Mouse (Mus musculus): ENCODE data around the gene Phc2.

Gene Phc2

DNA sequence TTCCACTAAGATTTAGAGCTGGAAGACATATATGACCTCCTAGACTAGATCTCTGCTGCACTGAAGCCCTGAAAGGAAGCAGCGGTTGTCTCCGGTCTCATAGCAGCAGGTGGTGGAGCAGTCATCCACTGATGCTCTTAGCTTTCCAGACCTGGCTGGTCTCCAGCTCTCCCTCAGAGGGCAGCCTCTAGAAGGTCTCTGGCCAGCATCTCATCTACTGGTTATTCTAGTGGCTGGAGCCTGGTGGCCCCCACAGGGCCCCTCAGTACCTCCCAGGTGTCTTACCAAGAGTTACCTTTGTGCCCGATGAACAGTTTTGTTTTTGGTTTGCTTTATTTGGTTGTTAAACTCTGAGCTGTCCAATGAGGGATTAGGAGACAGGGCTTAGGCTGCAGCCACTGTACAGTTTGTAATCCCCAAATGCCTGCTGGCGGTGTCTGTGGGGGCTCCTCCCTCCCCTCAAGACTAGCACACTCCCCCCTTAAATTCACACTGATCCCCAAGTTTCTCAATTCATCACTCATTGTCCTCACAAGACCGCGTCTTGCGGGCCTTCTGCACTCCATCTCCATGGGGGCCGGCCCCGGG, 66.7 kb downstream of the Phc2 start:
- no peak for DNase-seq (ENCODE audit: low spot score)

DNA sequence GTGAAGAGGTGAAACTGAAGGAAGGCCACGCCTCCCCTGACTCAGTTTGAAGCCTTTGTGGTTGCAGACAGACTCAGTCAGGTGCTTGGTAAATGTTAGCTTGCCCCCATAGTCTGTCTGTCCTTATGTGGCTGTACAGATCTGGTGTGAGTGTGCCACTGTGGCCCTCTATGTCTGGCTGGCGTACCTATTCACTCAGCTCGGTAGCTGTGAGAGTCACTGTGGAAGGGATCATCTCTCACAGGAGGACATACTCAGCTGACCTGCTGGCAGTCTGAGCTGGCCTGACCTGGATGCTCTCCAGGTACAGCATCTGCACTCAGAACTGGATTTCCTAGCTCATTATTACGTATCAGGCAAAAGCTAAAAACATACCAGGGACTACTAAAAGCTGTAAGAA, 67.3 kb downstream of the Phc2 start:
- DNase-seq (ENCODE audit: low spot score), result no peak

DNA sequence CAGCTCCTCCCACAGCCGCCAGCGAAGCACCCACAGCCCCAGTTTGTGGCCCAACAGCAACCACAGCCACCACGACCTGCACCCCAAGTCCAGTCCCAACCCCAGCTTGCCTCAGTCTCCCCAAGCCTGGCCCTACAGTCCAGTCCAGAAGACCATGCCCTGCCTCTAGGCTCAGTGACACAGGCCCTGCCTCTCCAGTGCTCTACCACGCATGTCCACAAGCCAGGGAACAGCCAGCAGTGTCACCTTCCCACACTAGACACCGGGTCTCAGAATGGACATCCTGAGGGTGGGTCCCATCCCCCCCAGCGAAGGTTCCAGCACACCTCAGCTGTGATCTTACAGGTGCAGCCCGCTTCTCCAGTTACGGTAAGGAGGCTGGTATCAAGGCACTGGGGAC, 68.4 kb downstream of the Phc2 start:
- DNase-seq (ENCODE audit: low spot score), result no peak

DNA sequence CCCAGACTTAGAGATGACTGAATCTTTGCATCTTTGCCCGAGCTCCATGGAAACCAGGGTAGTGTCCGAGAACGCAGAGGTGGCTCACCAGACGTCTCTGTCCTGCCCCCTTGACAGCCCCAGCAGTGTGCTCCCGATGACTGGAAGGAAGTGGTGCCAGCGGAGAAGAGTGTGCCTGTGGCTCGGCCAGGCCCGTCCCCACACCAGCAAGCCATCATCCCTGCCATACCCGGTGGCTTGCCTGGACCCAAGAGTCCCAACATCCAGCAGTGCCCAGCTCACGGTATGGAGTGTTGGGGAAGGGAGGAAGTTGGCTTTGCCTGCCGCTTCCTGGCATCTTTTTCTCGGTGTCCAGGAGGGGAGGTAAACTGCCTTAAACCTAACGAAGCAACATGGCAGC, 68.9 kb downstream of the Phc2 start:
- DNase-seq (ENCODE audit: low spot score), result no peak

DNA sequence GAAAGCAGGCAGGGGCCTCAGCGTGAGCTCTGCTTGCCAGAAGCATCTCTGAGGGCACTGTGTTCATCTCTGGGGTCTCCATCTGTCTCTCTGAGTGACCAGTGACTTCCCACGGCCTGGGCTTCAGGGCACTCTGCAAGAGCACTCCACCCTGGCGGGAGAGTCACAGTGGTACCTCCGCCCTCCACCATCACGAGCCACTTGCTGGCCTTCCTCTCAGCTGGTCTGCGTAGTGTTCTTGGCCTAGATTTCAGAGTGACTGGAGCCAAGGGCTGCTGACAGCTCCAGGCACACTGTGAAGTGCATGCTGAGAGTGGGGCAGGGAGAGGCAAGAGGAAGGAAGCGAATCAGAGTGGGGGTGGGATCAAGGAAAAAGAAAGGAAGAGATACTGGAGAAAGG, 69.6 kb downstream of the Phc2 start:
- DNase-seq (ENCODE audit: low spot score), result no peak

DNA sequence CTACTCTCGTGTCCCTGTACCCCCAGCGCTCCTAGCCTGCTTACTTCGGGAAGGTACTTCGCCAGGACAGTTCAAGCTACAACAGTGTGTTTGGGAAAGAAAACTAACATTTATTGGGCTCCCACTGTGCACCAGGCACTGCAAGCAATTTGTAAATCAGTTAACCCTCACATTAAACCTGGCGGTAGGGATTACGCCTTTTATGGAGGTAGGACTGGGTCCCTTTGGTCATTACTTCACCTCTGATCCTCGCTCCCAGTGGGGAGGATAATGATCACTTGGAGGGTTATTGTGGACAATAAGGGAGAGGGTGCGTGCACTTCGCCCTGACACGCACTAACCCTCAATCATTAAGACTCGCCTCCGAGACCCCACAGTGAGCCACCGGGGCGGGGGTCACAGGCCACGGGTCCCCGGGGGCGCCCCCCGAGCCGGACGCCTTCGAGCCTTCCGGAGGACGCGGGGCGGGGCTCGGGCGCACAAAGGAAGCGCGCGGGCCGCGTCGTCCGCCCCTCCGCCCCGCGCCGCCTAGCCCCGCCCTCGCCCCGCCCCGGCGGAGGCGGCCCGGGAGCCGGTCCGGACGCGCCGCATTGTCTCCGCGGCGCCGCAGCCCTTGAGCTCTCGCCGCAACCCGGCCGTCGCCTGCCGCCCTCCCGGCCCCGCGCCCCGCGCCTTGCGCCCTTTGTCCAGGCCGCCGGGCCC, 72.7 kb downstream of the Phc2 start:
- DNase-seq (ENCODE audit: low spot score), result peak; percentile 81

DNA sequence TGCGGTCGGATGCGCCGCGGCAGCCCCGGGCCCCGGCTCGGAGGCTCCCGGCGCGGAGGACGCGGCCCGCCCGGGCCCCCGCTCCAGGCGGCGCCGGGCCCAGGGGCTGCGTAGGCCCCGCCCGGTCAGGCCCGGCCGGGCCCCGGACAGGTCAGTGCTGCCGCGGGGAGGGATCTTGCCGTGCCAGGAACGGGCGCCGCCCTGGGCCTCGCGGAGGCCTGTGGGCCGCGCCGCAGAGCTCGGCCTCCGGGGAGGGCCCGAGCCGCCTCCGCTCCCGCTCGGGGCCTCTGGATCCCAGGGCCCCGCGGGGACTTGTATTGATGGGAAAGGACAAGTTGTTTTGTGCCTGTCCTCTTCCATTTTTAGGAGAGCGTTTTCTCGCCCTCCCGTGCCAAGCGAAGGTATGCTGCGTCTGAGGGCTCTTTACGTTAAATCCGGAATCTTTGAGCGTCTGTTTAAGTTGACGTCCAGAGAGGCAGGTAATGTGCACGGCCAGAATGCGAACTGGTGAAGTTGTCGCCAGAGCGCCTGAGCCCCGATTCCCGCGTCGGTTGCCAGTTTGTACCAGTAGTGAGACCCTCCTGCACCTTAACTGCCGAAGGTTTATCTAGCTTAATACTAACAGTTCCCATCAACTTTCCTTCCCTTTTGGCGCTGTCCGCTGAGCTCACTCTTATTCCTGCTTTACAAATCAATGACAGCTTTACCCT, 73.4 kb downstream of the Phc2 start:
- DNase-seq (ENCODE audit: low spot score), result peak; percentile 65

DNA sequence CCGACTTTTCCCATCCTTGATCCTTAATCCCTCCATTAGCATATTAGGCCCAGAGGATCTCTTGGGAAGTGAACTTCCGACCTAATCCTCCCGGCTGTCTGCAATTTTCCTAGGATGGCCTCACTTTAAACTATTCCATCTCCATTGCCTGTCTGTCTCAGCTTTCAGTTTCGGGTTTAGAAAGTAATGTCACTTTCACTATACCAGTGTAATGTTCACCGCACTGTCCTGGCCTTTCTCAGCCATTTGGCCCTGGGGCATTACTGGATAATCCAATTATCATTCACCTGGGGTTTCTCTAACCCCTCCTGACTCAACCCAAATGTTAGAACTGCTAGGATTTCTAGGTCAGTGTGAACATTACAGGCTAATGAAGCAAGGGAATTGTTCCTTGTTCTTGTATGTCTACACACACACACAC, 73.9 kb downstream of the Phc2 start:
- DNase-seq (ENCODE audit: low spot score), result no peak

DNA sequence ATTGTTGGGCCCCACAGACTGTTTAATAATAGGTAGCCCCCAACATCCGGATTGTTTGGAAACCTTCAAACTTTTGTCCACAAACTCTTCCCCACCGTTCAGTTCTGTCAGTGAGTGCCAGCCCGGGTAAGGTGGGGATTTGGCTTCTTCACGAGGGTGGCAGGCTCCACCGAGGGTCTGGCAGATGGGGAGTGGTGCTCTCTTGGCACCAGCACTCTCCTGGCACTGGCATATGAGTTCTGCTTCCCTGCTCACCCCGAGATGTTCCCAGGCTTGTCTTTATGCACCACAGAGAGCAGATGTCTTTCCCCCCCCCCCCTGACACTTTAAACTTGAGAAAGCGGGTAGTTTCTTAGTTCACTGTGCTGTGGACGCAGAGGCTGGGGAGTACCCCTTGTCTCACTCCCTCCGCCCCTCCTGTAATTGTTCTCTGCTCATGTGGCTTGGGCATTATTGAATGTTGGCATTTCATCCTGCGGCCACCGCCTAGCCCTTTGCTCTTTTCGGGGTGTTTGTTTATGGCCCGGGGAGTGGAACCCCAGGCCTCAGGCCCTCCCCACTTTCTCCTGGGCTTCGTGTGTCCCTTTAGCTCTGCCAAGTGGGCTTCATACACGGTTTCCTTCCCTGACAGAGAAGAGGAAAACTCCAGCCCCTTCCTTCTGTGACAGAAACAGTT, 74.7 kb downstream of the Phc2 start:
- no peak for DNase-seq (ENCODE audit: low spot score)

DNA sequence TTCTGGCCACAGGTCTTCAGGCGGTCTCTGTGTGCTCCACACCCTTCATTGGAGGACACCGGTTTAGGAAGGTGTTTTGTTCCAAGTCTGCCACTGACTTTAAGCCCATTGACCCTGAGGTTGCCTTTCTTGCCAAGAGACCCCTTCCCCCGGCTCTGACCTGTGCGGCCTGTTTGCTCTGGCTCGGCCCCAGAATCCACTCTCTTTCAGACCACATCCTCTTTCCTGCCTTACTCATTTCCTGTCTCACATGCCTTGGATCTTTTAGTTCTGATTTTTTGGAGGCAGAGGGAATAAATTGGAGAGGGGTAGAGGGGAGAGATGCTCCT, 75.2 kb downstream of the Phc2 start:
- no peak for DNase-seq (ENCODE audit: low spot score)

DNA sequence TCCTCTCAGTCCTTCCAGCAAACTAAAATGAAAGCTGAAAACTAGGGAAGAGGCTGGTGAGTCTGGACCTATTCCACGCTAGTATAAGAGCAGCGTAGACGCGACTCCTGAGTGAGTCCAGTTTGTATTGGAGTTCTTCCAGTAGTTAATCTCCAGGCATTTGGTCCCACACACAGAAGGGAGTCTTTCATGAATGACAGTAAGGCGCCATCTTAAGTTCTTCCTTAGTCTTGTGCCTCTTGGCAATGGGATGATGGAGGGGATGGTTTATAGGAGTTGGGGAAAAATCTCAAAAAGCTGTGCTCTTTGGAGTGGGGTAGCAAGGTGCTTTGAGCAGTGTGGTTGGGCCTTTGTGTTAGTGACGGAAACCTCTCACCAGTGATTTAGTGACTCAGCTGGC, 75.8 kb downstream of the Phc2 start:
- DNase-seq (ENCODE audit: low spot score), result no peak

DNA sequence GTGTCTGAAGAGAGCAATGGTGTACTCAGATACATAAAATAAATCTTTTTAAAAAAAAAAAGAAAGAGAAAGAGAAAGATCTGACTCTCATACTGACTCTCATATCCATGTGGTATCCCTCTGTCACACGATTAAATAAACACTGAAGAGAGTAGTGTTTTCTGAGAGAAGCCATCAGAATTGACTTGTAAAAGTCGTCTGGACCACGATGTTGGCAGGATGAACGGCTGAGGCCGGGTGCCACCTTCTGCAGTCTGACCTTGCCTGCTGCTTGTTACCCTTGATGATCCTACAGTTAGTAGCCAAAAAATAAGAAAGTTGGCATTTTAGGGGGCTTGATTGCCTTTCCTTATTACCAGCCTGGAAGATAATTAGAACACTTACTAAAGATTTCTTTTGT, 78.3 kb downstream of the Phc2 start:
- DNase-seq (ENCODE audit: low spot score), result no peak

DNA sequence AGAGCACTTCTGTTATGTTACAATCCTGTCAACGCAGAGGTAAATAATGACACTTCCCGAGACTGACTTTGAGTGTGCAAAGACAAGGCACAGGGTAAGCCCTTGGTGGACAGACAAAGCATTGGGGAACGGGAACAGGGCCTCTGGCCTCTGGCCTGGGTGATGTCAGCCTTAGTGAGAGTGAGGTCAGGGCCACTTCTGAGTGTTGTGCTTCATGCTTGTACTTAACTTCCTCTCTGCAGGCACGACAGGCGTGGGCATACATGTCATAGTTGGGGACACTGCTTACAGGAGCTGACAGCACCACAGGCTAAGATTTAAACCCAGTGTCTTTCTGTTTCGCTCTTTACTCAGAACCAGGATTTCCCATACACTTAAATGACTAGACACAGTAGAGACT, 79.0 kb downstream of the Phc2 start:
- DNase-seq (ENCODE audit: low spot score), result no peak

DNA sequence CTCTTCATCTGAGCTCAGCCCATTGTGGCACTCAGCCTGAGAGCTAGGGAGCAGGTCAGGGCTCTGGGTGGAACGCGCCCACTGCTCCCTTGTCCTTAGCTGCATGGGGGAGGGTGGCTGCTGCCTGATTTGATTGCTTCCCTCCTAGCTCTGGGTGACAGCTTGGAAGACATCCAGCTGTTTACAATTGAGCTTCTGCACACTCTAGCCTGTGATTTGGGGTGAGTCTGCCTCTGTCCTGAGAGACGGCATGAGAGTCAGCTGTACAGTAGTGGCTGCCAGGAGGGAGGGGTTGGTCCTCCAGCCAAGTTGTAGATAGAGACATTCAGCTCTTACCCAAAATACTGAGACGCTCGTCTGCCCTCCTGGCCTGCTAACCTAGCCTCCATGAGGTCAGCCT, 79.7 kb downstream of the Phc2 start:
- no peak for DNase-seq (ENCODE audit: low spot score)

DNA sequence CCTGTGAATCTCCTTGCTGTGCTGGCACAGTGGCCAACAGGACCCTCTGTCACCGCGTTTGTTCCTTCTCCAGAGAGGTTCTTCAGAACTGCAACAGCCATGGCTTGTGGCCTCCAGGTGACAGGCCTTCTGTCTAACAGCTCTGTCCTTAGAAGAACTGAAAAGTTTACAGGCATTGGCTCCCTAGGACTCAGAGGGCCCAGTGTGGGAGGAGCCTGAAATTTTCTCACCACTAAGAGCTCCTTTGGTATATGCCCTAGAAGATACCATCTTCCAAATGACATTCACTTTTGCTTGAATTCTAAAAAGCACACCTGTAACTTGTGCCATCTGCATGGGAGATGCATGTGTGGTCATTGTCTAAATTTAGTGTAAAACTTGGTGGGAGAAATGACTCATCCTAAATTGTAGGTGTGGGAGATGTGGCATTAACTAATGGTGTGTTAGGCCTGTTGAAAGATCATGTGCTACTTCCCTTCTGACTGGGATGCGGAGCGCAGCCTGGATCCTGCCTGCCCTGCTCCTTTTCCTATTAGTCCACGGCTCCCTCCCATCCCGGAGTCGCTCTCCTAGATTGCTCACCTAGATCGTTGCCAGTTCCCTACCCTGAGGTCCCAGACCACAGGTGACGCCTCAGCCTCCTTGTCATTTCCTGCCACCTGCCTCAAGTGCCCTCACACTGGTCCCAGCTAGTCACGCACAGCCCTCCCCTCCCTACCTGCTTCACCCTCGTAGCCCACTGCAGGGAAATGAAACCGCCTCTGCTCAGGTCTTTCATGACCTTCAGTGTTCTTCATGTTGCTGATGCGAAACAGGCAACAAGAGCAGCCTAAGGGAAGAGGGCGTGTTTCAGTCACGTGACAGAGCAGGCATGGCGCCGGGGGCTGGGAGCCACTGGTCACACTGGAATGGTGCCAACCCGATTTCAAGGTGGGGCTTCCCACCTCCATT, 80.5 kb downstream of the Phc2 start:
- no peak for DNase-seq (ENCODE audit: low spot score)

DNA sequence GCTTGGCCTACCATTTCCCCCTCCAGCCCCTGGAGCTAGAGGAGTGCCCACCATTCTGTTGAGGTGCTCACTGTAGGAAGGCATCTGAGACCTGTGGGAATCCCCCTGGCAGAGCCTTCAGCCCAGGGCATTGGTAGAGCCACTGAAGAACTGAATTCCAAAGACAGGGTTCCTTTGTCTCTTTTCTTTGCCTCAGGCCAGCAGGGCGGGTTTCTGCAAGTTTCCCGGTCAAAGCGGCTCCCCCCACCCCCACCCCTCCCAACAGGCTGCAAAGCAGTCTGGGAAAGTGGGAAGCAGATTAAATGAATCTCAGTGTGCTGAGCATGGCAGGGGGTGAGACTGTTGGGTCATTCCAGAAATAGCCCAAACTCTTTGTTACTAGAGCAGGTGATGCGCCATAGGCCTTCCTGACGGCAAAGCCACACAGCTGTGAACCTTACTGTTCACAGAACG, 82.7 kb downstream of the Phc2 start:
- no peak for DNase-seq (ENCODE audit: low spot score)

DNA sequence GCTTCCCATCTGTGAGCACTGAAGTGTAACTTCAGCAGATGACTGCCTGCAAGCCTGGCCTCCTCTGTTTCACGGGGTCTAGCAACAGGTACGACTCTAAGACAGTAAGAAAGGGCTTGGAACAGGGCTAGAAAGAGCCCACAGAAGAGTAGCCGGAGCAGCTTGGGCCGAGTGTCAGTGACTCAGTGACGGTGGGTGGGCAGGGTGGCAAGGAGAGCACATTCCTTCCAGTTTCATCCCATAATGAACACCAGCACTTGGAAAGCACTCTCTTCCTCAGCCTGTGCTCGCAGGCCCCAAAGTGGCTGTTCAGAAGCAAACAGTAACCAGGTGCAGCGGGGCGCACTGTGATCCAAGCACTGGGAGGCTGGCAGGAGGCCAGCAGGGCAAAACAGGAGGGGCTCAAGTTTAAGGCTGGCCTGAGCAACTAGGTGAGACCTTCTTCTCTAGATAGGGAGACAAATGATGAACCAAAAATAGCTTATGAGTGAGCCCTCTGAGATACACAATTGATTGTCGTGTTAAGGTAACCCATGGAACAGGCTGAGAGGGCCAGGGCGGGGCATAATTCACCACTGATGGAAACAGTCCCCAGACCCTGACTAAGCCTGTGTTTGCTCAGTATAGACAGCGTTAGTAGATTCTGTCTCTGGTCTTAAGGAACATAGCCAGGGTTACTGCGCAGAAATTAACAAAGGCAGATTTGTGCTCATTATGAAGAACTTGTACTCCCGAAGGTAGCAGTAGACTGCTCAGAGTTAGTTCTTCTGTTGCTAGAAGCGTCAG, 83.5 kb downstream of the Phc2 start:
- DNase-seq (ENCODE audit: low spot score), result no peak

DNA sequence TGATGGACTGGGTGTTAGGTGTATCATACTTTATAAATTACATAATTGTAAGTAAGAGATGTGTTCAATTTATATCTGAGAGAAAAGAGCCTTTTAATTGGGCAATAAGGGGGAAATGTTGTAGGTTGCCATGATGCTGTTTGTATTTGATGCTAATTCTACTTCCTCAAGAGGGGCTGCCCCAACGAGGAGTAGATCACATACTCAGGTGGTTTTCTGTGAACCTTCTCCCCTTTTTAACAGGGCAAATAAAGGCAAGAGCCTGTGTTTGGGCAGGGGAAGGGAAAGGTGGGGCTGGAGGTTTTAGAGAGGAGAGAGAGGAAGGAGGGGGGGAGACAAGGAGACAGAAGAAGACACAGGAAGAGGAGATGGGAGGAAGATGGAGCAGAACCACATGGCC, 86.4 kb downstream of the Phc2 start:
- DNase-seq (ENCODE audit: low spot score), result no peak

DNA sequence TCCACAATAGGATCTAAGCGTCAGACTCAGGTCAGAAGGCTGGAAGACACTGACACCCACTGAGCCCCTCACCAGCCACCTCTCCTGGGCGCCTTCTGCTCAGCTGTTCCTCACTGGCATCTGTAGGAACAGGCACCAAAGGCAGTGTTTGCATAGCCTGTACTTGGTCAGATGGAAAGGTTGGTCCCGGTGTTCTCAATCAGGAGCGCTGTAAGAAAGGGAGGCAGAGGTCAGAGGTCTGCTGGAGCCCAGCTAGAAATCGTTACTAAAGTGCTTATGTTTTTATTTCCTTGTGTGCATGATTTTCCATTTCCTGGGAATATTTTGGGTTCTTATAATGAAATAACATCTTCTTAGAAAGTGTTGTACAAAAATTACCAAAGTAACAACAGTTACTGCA, 87.4 kb downstream of the Phc2 start:
- DNase-seq (ENCODE audit: low spot score), result no peak

DNA sequence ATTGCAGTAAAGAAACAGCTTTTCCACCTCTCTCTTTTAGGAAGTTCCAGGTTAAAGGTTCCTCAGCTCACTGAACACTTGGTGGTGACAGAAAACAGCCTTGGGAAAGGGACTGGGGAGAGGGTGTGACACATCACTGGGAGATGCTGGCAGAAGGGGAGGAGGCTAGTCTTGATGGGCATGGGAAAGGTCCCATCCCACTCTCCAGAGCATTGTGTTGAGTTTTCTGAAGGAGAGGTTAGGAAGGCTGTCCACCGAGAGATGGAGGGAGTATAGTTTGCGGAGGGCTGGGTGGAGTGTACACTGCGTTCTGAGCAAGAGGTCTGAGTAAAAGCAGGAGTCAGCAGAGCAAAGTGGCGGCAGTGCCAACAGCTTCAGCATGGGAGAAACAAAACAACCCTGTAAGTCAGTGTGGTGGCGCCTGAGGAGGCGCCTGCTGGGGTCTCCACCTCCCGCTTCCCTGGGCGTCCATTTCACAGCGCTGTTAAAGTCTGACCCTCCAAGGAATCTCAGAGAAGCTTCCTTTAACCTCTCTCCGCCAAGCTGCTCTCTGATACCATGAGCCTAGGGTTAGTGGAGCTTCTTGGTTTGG, 88.0 kb downstream of the Phc2 start:
- no peak for DNase-seq (ENCODE audit: low spot score)
